Mouse (Mus musculus): Measurements from ENCODE around the gene Rad51b. TPM values are rescaled to one million over a fixed set of nuclear protein-coding genes. Genes with fewer than 3 reads are reported as not detected.

Gene Rad51b
- total and polyA plus RNA-seq, 2 experiments from 2014 or later: 1.1 TPM

DNA sequence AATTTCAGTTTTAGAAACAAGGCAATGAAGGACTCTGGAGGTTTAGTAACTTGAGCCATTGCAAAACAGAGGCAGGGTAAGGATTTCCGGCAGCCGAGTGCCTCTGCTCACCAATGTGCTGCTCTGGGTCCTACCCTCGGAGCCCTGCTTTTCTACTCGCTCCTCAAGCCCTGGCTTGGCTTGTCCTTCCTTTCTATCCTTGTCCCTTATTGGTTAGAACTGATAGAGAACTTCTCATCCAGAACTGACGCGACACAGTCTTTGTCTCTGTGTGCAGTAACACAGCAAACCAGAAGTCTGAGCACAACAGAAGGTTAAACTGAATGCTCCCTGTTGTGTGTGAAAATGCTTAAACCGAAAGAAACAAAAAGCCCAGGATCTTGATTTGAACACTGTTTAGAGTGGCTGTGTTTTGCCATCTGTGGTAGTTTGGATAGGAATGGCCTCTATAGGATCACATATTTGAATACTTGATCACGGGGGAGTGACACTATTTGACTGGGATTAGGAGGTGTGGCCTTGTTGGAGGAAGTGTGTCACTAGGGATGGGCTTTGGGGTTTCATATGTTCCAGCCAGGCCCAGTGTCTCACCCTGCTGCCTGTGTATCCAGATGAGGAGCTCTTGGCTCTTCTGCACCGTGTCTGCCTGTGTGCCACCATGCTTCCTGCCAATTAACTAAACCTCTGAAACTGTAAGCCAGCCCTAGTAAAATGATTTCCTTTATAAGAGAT lies 389.7 kb downstream of the Rad51b start:
- TF ChIP-seq CTCF (IDR thresholded peaks at IDR 0.05; ENCODE audit: low read depth): no peak
- no peak for DNase-seq (ENCODE audit: low spot score)
- ATAC-seq: no peak
- WGBS: 51% methylated on average over 9 of the region's 9 CpGs
- no peak overlapping the region for H3K4me3 ChIP-seq (ENCODE audit: low read length)
- 0 out of 2 replicates have a peak, but pooled peaks cover 4% of the 10 kb centered on the region for H3K4me1 ChIP-seq (ENCODE audit: insufficient read depth, low read length)
- no peak overlapping the region for H3K4me2 ChIP-seq (ENCODE audit: low read depth, low read length)
- H3K27me3 ChIP-seq (ENCODE audit: insufficient read depth, low read length): no peaks in the 10 kb centered on the region
- H3K9me3 ChIP-seq (ENCODE audit: low read length): no peaks in the 10 kb centered on the region
- H3K9ac ChIP-seq (replicated peaks; ENCODE audit: low read length): no peak overlapping the region
- no peaks in the 10 kb centered on the region for H3K36me3 ChIP-seq (ENCODE audit: insufficient read depth, low read length)
- no peak overlapping the region for H3K27ac ChIP-seq

GRCm38 (mm10) chr12:79687683-79688386 lies 390.8 kb downstream of the Rad51b start:
- Histone ChIP-seq H3K27me3 (ENCODE audit: insufficient read depth, low read length) (no peaks in the 10 kb centered on the region), H3K36me3 (ENCODE audit: insufficient read depth, low read length) (no peaks in the 10 kb centered on the region), H3K4me3 (ENCODE audit: low read length) (no peak overlapping the region), H3K4me1 (ENCODE audit: insufficient read depth, low read length) (0 out of 2 replicates have a peak, but pooled peaks cover 4% of the 10 kb centered on the region), H3K27ac (no peak overlapping the region), H3K4me2 (ENCODE audit: low read depth, low read length) (no peak overlapping the region), H3K9ac (replicated peaks; ENCODE audit: low read length) (no peak overlapping the region), H3K9me3 (ENCODE audit: low read length) (no peaks in the 10 kb centered on the region)
- WGBS: 72% methylated on average over 7 of the region's 7 CpGs
- TF ChIP-seq CTCF (IDR thresholded peaks at IDR 0.05; ENCODE audit: low read depth): no peak
- DNase-seq (ENCODE audit: low spot score) (no peak), ATAC-seq (no peak)

GRCm38 (mm10) chr12:79689299-79689698 lies 392.2 kb downstream of the Rad51b start:
- Histone ChIP-seq H3K9me3 (ENCODE audit: low read length) (no peaks in the 10 kb centered on the region), H3K4me2 (ENCODE audit: low read depth, low read length) (no peak overlapping the region), H3K27ac (no peak overlapping the region), H3K36me3 (ENCODE audit: insufficient read depth, low read length) (no peaks in the 10 kb centered on the region), H3K4me1 (ENCODE audit: insufficient read depth, low read length) (0 out of 2 replicates have a peak, but pooled peaks cover 4% of the 10 kb centered on the region), H3K27me3 (ENCODE audit: insufficient read depth, low read length) (no peaks in the 10 kb centered on the region), H3K4me3 (ENCODE audit: low read length) (no peak overlapping the region), H3K9ac (replicated peaks; ENCODE audit: low read length) (no peak overlapping the region)
- DNase-seq (ENCODE audit: low spot score) (no peak), ATAC-seq (no peak)
- no peak for TF ChIP-seq CTCF (IDR thresholded peaks at IDR 0.05; ENCODE audit: low read depth)
- 69% methylated on average over 8 of the region's 8 CpGs for WGBS

DNA sequence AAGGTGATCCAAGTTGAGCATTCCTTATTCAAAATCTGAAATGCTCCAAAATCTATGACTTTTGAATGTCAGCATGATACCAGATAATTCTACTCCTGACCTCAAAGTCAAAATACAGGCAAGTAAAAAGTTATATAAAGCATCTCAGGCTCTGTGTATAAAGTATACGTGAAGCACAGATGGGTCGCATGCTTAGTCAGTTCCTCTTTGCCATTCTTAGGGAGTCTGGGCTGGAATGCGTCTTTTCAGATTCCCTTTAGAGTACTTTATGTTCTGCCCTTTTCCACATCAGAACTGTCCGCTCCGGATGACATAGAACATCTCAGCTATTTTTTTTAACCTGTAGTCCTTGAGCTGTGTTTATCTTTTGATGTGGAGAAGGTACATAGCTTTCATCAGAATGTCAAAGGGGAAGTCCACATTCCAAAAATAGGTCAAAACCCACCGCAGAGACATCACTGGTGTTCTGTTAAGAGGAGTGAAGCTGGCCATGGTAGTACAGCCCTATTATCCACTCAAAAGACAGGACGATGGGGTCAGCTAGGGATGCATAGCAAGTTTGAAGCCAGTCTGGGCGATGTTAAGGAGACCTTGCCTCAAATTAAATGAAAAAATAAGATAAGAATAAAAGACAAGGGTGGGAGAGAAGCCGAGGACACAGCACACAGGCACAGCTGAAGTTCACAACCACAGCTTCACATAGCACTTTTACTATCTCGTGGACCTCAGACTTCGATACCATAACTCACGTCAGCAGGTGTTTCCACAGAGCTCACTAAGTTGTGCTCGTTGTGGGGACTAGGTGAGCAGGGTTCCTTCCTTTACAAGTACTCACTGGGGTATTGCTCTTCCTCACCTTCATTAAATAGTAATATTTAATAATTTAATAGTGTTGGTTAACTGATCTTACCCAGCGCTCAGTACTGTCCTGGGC lies 395.1 kb downstream of the Rad51b start:
- ATAC-seq (no peak), DNase-seq (ENCODE audit: low spot score) (no peak)
- 91% methylated on average over 14 of the region's 14 CpGs for WGBS
- Histone ChIP-seq H3K36me3 (ENCODE audit: insufficient read depth, low read length) (no peaks in the 10 kb centered on the region), H3K4me1 (ENCODE audit: insufficient read depth, low read length) (no peaks in the 10 kb centered on the region), H3K27me3 (ENCODE audit: insufficient read depth, low read length) (no peaks in the 10 kb centered on the region), H3K9me3 (ENCODE audit: low read length) (no peaks in the 10 kb centered on the region), H3K4me3 (ENCODE audit: low read length) (no peak overlapping the region), H3K27ac (no peak overlapping the region), H3K4me2 (ENCODE audit: low read depth, low read length) (no peak overlapping the region), H3K9ac (replicated peaks; ENCODE audit: low read length) (no peak overlapping the region)
- TF ChIP-seq CTCF (IDR thresholded peaks at IDR 0.05; ENCODE audit: low read depth): no peak

DNA sequence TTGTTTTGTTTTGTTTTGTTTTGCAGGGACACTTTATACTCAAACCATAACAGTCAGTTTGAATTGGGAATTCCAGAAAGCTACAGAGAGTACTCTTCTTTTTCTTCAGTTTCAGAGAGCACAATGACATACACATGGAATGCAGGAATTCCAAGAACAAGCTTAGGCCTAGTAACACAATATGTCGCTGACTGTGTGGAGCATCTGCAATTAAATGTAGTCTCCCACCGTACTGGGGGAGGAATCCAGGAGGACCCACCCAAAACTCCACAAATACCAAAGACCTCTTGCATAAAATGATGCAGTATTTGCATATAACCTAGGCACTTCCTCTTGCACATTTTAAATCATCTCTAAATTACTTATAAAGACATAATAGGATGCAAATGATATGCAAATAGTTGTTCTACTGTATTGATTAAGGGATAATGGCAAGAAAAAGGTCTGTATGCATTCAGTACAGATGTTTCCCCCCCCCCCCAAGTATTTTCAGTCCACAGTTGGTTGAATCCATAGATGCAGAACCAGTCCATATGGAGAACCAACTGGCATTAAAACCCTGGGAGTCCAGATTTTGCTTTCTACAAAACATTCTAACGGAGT lies 398.9 kb downstream of the Rad51b start:
- Histone ChIP-seq H3K27ac (no peak overlapping the region), H3K4me1 (ENCODE audit: insufficient read depth, low read length) (no peaks in the 10 kb centered on the region), H3K4me2 (ENCODE audit: low read depth, low read length) (no peak overlapping the region), H3K4me3 (ENCODE audit: low read length) (no peak overlapping the region), H3K9me3 (ENCODE audit: low read length) (no peaks in the 10 kb centered on the region), H3K9ac (replicated peaks; ENCODE audit: low read length) (no peak overlapping the region), H3K27me3 (ENCODE audit: insufficient read depth, low read length) (no peaks in the 10 kb centered on the region), H3K36me3 (ENCODE audit: insufficient read depth, low read length) (no peaks in the 10 kb centered on the region)
- DNase-seq (ENCODE audit: low spot score) (no peak), ATAC-seq (no peak)
- TF ChIP-seq CTCF (IDR thresholded peaks at IDR 0.05; ENCODE audit: low read depth): no peak
- WGBS: 61% methylated on average over 3 of the region's 3 CpGs

DNA sequence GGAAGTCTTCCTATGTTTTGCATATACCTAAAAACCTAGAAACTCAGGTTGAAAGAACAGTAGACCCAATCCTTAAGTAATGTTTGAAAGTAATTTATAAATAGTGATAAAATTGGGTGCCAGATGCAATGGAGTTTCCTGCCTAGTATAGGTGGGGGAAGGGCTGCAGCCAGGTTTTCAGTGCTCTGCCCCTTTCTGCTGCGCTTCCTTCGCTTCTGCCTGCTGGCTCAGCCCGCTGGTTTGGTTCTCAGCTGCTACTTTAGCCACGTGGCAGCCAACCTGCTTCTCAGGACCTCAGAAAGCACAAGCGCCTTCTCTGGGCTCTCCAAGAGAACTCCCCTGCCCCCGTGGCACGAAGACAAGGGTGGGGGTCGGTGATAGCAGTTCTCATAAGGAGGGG lies 406.5 kb downstream of the Rad51b start:
- H3K27me3 ChIP-seq (ENCODE audit: insufficient read depth, low read length): no peaks in the 10 kb centered on the region
- no peaks in the 10 kb centered on the region for H3K9me3 ChIP-seq (ENCODE audit: low read length)
- no peaks in the 10 kb centered on the region for H3K36me3 ChIP-seq (ENCODE audit: insufficient read depth, low read length)
- no peak overlapping the region for H3K4me2 ChIP-seq (ENCODE audit: low read depth, low read length)
- no peak overlapping the region for H3K9ac ChIP-seq (replicated peaks; ENCODE audit: low read length)
- DNase-seq (ENCODE audit: low spot score): no peak
- no peak overlapping the region for H3K4me3 ChIP-seq (ENCODE audit: low read length)
- no peak for TF ChIP-seq CTCF (IDR thresholded peaks at IDR 0.05; ENCODE audit: low read depth)
- H3K4me1 ChIP-seq (ENCODE audit: insufficient read depth, low read length): peaks cover 12% of the 10 kb centered on the region
- ATAC-seq: no peak
- 41% methylated on average over 8 of the region's 8 CpGs for WGBS
- no peak overlapping the region for H3K27ac ChIP-seq
